Mouse (Mus musculus): ENCODE measurements around the gene Mthfsl. TPM values are rescaled to one million over a fixed set of nuclear protein-coding genes. Genes with fewer than 3 reads are reported as not detected.

Gene Mthfsl
- total and polyA plus RNA-seq, 2 experiments from 2014 or later = 9.2 to 57.8 TPM

Other genes starting within 250 kb of the Mthfsl start
- 55.0 and 59.5 TPM in 2 replicates for gene Syncrip, start 237.7 kb downstream of the Mthfsl start, total RNA-seq (2014; rRNA removed)
- 70.0 and 72.4 TPM in 2 replicates for gene Syncrip, start 237.7 kb downstream of the Mthfsl start, polyA plus RNA-seq (2015; fragmentation: Nextera tagmentation; extraction: Ambion mirVana)
- gene Zfp949, start 172.3 kb downstream of the Mthfsl start, total RNA-seq (2014; rRNA removed) = 15.6 and 17.7 TPM in 2 replicates
- 15.9 and 16.9 TPM in 2 replicates for gene Zfp949, start 172.3 kb downstream of the Mthfsl start, polyA plus RNA-seq (2015; fragmentation: Nextera tagmentation; extraction: Ambion mirVana)
- gene Trim43a, start 139.4 kb downstream of the Mthfsl start, total RNA-seq (2014; rRNA removed) = not detected in 2 replicates
- 0.16 TPM in 1 of 2 replicates, not detected in the other for gene Trim43a, start 139.4 kb downstream of the Mthfsl start, polyA plus RNA-seq (2015; fragmentation: Nextera tagmentation; extraction: Ambion mirVana)
- not detected in 2 replicates for gene Bcl2a1d, start 11.6 kb upstream of the Mthfsl start, total RNA-seq (2014; rRNA removed)
- 0.23 and 0.30 TPM in 2 replicates for gene Bcl2a1d, start 11.6 kb upstream of the Mthfsl start, polyA plus RNA-seq (2015; fragmentation: Nextera tagmentation; extraction: Ambion mirVana)
- not detected in 2 replicates for gene Trim43c, start 118.9 kb upstream of the Mthfsl start, total RNA-seq (2014; rRNA removed)
- not detected in 2 replicates for gene Trim43c, start 118.9 kb upstream of the Mthfsl start, polyA plus RNA-seq (2015; fragmentation: Nextera tagmentation; extraction: Ambion mirVana)
- not detected in 2 replicates for gene Bcl2a1a, start 236.6 kb upstream of the Mthfsl start, total RNA-seq (2014; rRNA removed)
- gene Bcl2a1a, start 236.6 kb upstream of the Mthfsl start, polyA plus RNA-seq (2015; fragmentation: Nextera tagmentation; extraction: Ambion mirVana) = not detected in 2 replicates

All from hindbrain, postnatal 0 days (tissue).